Mouse (Mus musculus): ENCODE data around the gene Jade3. TPM values are rescaled to one million over a fixed set of nuclear protein-coding genes. Genes with fewer than 3 reads are reported as not detected.
A peak's percentile ranks its signal among the peaks of the same experiment; 100 is the strongest.
"Not testable (repeated sequence)": the region's sequence is repeated elsewhere in the genome, so short reads cannot be mapped to it uniquely, and the experiment has no call there.

Gene Jade3
- 5.5 and 6.3 TPM in 2 replicates for polyA plus RNA-seq (2015; fragmentation: Nextera tagmentation; extraction: Ambion mirVana)

DNA sequence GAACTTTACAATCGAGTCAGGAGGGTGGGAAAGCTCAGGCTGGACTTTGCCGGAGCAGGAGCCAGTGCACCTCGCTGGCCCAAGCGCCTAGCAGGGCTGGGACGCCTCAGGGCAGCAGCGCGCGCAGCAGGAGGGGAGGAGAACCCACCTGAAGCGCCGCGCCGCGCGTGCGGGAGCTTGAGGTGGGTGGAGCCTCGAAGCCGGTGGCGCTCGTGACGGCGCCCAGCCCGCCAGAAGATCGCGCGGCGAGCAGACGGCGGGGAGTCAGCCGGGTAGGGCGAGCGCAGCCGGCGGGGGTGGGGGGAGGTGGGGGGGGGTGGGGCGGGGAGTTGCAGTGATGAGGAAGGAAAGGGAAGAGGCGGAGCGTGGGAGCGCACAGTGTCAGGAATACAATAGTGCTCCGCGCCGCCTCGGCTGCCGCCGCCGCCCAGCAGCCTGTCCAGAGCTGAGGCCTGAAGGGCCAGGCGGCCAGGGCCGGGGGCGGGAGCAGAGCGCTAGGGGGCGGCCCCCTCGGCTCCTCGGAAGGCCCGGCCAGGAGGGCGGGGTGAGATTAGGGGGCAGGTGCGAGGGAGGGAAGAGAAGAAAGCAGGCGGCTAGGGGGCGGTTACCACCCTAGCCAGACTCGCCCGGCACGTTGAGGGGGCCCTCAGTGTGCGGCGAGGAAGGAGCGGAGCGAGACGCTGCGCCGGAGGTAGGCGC is at the start of gene Jade3:
Gene Jade3, plus strand, starts transcription at position 549 of the 699 bp plus-strand sequence.
- peak; percentile 87 for DNase-seq (ENCODE audit: low spot score)

DNA sequence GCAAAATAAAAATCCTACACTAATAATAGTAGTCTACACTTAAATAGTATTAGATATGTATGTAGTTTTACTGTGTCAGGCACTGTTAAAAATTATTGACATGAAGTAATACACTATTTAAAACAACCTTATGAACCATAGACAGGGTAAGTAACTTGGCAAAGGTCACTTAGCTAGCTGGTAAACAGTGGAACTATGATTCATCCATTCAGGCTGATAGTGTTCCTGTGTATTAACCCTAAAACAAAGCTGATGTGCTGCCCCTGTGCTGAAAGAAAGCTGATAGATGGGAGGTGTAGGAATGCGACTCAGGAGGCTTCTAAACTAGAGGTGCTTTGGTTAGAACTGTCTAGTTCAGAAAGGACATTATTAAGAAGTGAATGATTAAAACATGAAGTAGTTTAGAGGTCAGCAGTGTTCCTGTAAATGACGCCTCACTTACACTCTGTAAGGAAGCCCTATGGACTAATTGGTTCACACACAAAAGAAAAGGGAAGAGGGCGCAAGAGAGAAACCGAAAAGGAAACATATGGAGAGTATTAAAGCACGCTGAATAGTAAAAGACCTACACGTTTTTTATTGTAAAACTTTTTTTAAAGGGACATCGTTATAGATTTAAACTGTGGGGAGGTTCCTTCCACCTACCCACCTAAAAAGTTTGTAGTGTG is 46.0 kb upstream of the Jade3 start:
- DNase-seq (ENCODE audit: low spot score): no peak

DNA sequence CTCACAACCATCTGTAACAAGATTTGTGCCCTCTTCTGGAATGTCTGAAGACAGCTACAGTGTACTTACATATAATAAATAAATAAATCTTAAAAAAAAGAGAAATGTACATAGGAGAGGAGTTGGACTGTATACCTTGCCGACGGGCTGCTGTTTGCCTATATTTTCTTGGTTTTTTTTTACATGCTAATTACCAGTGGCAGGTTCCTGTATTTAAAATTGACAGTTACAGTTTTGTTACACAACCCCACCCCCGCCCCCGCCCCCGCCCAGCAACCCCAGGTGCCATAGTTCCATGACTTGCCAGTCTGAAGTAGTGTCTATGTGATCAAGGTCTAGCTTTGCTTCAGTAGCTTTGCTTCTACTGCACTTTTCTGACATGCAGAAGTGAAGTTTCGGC is 43.2 kb upstream of the Jade3 start:
- no peak for DNase-seq (ENCODE audit: low spot score)

DNA sequence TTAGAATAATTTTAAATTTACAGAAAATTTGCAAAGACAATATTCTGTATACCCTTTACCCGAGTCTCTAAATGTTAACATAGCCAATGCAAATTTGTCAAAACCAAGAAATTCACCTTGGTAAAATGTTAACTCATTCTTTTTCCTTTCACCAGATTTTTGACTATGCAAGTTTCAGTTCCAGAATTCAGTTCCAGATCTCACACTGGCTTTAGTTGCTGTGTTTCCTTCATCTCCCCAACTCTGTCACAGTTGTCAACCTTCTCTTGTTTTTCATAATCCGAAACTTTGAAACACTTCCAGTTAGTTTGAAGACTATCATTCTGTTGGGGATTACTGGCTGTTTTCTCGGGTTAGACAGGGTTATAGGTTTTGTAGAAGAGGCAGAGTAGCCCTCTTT is 38.5 kb upstream of the Jade3 start:
- no peak for DNase-seq (ENCODE audit: low spot score)

DNA sequence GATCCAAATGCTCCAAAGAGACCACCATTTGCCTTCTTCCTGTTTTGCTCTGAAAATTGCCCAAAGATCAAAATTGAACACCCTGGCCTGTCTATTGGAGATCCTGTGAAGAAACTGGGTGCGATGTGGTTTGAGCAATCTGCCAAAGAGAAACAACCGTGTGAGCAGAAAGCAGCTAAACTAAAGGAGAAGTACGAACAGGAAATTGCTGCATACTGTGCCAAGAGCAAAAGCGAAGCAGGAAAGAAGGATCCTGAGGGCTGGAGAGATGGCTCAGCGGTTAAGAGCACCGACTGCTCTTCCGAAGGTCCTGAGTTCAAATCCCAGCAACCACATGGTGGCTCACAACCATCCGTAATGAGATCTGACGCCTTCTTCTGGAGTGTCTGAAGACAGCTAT is 33.5 kb upstream of the Jade3 start:
- DNase-seq (ENCODE audit: low spot score): not testable (repeated sequence)

DNA sequence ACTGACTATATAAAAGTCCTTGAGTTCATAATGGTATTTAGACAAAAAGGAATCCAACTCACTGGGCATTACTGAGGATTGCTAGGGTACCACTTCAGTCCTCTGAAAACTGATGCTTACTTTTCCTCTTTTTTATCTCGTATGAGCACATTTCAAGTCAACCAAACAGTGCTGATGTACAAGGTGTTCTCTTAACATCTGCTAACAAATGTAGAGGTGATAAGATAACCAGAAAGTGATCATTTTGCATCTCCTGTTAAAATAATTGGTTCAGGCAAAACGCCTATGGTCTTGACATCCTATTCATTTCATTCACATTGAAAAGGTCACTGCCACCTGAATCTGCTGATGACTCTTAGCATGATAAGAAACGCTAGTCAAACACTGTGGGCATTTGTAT is 32.5 kb upstream of the Jade3 start:
- no peak for DNase-seq (ENCODE audit: low spot score)

DNA sequence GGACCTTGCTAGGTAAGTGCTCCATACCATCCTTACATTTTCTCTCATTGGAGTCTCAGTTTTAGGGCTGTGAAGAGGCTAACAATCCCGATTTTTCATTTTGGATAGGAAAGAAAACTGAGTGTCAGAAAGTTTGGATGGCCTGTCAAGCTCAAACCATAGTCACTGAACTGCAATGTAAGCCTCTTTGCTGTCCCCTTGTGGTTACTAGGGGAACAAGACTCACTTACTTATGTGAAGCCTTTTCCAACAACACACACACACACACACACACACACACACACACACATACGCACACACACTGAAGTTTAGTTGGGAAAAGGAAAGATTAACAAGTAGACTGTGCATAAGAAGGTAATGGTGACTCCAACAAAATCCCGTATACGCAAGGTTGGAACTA is 21.4 kb upstream of the Jade3 start:
- peak; percentile 10 for DNase-seq (ENCODE audit: low spot score)

DNA sequence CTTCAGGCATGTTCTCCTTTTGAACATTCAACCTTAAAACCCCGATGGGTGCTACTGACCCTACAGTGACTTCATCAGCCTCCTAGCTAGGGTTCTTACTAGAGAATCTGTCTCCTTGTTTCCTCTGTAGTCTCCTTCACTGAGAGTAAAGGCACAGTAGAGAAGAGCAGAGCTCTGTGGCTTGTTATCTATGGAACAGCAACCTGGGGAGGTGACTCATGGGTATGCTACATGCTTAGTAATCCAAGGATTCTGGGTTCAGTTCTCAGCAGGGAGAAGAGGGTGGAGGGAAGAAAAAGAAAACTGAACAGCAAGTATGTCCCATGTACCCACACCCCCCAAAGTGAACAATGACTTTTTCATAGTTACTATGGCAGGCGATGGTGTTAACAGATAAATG is 18.6 kb upstream of the Jade3 start:
- DNase-seq (ENCODE audit: low spot score): no peak

DNA sequence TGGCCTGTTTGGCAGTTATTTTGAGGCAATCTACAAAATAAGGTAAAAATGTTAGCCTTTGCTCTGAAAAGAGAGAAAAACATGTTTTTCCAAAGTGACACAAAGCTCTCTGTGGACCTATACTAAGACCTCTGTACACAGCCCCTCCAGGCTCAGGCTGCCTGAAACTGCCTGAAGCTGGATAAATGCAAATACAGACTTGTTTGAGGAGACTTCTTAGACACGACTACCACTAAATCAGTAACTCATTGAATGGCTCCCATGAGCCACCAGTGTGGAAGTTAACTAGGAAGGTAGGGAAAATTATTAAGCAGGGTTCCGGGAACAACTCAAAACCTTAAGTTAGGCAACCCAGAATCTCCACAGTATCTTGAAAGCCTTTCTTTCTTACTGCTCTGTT is 17.8 kb upstream of the Jade3 start:
- no peak for DNase-seq (ENCODE audit: low spot score)

DNA sequence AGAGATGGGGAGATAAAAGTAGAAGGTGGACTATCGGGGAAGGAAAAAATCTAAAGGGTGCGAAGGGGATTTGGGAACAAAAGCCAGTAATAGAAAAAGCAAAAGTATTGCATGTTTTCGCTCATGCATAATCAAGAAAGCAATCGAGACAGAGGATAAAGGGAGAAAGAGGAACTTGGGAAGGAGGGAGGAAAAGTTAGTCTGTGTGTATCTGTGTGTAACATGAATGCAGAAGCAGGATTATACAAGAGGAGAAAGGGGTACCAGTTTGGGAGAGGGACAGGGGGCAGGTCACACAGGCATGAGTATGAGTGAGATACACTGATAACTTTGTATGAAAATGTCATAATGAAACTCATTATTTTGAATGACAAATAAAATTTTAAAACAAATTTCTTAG is 14.1 kb upstream of the Jade3 start:
- DNase-seq (ENCODE audit: low spot score): no peak

DNA sequence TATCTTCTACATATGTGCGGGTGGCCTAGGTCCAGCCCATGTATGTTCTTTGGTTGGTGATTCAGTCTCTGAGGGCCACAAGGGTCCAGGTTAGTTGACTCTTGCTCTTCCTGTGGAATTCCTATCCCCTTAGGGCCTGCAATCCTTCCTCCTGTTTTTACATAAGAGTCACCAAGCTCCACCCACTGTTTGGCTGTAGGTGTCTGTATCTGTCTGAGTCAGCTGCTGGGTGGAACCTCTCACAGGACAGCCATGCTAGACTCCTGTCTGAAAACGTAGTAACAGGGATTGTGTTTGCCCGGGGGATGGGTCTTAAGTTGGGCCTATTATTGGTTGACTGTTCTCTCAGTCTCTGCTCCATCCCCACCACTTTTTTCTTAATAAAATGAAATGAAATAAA is 13.3 kb upstream of the Jade3 start:
- no peak for DNase-seq (ENCODE audit: low spot score)

DNA sequence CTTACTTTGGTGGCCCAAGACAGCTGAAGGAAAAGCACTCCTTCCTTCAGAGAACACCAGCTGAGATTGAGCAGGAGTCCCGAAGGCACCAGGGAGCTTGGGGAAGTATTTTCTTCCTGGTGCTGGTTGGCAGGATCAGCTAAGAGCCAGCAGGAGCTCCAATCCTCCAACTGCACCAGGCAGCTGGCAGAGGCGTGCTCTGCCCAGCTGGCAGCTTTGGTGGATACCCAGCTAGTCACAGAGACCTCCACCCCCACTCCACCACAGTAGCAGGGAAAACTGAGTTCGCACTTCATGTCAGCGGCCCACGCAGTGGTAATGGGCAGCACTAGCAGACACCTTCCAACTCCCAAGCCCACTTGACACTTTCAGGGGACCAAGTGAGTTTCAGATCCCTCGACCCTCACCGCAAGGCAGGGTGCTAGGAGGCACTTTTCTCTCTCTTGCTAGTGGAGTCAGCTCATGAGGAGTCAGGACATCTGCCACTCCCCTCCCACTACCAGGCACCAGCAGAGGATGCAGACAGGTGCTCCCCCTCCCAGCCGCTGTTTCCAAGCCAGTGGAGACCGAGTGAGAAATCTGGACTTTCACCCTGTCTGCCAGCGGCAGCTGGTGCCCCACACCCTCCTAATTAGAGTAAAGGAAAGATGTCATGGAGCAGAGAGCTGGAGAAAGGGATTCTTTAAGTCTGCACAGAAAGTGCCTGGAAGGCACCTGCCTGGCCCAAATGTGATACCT is 10.4 kb upstream of the Jade3 start:
- DNase-seq (ENCODE audit: low spot score): no peak

DNA sequence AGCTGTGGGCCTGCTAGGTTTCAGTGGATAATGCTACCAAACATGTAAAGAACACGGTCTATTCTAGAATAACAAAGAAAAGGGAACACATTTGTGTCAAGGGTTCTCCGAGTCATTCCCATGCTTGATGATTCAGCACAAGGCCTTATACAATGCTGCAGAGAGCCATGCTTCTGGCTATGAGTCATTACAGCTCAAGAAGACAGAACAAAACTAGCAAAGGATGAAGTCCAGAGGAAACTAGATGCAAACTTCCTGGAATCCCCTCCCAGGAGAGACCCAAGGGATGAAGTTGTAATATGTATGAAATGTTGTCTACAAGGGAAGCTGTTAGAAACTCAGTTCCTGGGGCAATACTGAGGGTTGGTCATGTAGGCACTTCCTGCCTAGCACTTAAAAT is 7.0 kb upstream of the Jade3 start:
- DNase-seq (ENCODE audit: low spot score): no peak

DNA sequence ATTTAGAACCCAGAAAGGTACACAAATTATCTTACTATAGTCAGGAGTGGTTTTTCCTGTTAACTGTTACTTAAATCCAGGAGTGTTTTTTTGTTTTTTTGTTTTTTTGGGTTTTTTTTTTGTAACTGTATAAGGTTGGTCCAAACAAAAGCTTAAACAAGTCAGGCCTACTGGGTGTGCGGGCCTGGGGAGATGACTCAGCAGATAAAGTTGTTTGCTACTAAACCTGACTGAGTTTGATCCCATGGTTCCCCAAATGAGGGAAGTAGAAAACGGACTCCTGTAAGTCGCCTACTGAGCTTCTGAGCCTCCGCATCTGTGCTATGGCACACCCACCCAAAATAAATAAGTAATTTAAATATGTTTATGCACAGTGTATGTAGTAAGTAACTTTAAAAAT is 6.0 kb upstream of the Jade3 start:
- no peak for DNase-seq (ENCODE audit: low spot score)

DNA sequence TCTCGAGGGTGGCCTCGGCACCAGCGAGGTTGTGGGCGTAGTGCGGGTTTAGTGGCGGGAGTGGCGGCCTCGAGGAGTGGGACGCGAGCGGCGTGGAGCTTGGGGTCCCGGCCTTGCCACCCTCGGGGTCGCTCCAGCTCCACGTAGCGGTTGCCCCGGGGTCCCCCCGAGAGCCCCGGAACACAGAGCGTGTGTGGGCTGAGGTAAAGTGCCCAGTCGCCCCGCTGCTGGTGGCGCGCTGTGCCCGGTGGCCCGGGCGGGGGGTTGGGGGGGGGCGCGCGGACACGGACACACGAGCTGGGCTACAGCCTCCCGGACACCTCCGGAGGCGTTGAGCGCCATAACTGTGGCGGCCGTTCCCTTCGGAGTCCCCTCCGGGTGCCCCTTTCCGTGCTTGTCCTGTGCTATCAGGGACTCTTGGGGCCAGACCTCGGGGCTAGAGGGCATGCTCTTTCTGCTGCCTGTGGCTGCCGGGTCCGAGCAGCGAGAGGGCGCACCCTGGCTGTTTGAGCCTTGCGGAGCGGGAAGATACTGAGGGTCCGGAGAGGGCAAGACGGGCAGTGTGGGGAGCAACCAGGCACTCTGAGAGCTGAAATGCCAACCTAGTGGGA is 456 bp downstream of the Jade3 start:
- DNase-seq (ENCODE audit: low spot score): peak; percentile 8

DNA sequence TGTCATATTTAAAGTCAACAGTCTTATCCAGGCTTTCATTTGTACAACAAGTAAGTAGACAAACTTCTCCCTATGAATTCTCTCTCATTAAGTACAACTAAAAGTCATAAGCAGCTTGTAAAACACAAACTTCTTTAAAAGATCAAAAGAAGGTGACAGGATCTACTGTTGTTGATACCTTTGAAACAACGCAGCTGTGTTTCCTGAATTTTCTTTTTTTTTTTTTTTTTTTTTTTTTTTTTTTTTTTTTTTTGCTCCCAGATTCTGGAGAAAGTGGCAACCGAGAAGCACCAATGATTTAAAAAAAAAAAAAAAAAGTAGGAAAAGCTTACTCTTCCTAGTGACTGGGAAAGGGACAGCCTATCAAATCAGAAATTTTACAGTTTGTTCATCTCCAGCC is 57.7 kb downstream of the Jade3 start:
- no peak for DNase-seq (ENCODE audit: low spot score)

DNA sequence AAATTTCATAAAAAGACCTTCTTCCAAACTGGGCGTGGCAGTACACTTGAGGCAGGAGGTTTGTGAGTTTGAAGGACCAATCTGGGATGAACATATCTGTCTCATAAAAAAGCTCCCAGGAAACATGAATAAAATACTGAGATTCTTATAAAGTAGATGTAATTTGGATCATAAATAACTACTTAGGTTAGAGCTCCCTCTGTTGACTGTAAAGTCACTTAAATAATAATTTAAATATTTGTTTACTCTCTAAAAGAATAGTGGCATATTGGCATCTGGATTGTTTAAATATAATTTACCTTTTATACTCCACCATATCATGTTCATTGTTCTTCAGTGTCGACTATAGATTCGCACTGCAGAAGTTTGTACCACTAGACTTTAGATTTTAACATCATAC is 72.2 kb downstream of the Jade3 start:
- no peak for DNase-seq (ENCODE audit: low spot score)

DNA sequence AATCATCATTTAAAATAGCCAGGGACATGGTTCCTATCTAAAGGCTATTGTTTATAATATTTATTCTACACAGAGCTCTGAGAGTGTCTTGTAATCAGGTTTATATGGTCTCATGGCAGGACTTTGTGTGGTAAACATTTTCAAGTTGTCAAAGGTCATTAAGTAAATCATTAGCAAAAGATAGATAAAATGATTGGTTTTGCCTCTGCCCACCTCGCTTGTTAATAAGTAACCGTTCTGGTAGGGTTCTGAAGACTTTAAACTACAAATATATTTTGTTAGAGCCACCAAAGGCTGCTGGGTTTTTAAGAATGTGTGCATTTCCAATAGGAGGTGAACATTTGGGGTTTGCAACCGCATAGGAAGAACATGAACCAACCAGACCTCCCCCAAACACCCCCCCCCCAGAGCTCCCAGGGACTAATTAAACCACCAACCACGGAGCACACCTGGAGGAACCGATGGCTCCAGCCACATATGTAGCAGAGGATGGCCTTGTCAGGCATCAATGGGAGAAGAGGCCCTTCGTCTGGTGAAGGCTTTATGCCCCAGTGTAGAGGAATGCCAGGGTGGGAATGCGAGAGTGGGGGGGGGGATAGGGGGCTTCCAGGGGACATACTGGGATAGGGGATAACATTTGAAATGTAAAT is 94.9 kb downstream of the Jade3 start:
- DNase-seq (ENCODE audit: low spot score): no peak

DNA sequence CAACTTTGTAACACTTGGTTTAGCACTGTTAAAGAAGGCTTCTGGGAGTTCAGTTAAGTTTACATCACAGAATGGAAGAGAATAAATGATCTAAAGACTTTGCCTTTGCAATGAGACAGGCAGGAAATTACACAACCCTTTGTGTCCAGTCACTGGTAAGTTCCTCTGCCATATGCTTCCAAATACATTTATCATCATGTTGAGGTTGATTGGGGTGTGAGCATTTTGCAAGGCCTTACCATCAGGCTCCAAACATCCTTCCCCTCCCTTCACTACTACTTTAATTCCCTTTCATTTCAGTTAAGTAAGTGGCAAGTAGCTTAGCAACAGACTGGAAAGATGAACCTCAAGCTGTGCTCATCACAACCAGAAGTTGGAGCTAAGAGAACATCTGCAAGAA is 96.1 kb downstream of the Jade3 start:
- no peak for DNase-seq (ENCODE audit: low spot score)

DNA sequence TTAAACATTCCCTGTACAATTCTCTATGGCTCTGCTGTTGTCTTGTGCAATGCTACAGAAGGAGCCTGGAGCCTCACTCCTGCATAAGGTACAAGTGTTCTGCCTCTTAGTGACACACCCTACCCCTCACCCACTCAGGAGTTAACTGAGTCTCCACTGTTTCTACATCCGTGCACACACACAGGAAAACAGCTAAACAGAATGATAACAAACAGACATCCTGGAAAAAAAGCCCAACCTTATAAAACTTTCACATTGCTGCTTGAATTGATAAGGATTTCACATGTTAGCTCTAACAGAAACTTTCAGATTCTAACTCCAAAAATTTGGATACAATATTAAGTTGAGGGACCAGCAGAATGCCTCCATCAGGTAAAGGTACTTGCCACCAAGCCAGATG is 107.1 kb downstream of the Jade3 start:
- no peak for DNase-seq (ENCODE audit: low spot score)

DNA sequence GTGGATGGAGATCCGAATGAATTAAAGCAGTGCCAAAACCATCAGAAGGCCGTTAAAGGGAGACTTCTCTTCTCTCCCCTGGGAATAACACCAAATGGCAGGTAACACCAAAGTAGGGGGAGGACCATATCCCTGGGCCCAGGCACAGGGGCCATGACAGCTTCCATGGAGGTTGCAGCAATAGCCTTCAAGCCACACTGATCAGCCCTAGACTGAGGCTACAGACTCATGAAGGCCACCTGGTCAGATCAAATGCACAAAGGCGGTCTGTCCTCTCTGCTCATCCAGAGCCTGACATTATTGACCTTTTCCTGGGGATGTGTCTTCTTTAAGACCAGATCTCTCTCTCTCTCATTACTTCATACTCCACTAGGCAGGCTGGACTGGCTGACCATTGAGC is 118.4 kb downstream of the Jade3 start:
- no peak for DNase-seq (ENCODE audit: low spot score)

DNA sequence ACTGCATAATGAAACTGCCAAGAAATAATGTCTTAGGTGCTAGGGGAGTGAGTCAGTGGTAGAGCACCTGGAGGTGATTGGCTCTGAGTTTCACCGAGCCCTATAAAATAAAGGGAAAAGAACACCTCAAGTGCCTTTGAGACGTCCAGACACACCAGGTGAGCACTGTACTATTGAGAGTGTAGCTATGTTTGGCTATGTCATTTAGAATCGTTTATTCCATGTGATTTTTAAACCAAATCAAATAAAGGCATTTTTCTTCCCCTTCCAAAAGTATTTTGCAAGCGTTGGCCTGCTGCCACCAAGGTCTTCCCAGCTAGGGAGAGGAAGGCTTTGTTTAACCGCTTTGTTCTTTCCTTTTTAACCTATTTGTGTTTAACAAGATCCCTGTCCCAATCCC is 122.1 kb downstream of the Jade3 start:
- DNase-seq (ENCODE audit: low spot score): no peak
